Mouse (Mus musculus) large intestine, adult 2 months (tissue): ENCODE measurements around the gene Eif4a2. TPM values are rescaled to one million over a fixed set of nuclear protein-coding genes. Genes with fewer than 3 reads are reported as not detected.

Source experiments
- DNase-seq: peaks from one replicate; pipeline ENCODE4 v3.0.0-alpha.2; 2012; ENCODE audit warnings: low read depth, low spot score
- WGBS: fragments of 180-500 bp; shearing (Covaris S2); methylation state at CpG from one replicate; pipeline ENCODE4 v1.1.7; 2018; 5-methylcytosine and 5-hydroxymethylcytosine counted together
- polyA plus RNA-seq: library from polyadenylated mRNA; depleted of rRNA; stranded (reverse); fragments of >200 nt; gene quantifications from 2 replicates; pipeline ENCODE4 v1.2.3, GENCODE M21; 2012

Gene Eif4a2
- polyA plus RNA-seq, 1 experiment = 78.7 TPM

GRCm38 (mm10) chr16:23103038-23103745 is 4.1 kb upstream of the Eif4a2 start:
- 27% methylated on average over 17 of the region's 17 CpGs for WGBS
- no peak for DNase-seq

- no peak for DNase-seq
- 49% methylated on average over 2 of the region's 2 CpGs for WGBS
These were observed 3.4 kb upstream of the Eif4a2 start for GRCm38 (mm10) chr16:23103841-23104240.

GRCm38 (mm10) chr16:23106121-23106520 is 1.1 kb upstream of the Eif4a2 start:
- no peak for DNase-seq
- 43% methylated on average over 7 of the region's 7 CpGs for WGBS

- under 1% methylated on average over 52 of the region's 52 CpGs for WGBS
- no peak for DNase-seq
These were observed 909 bp downstream of the Eif4a2 start for GRCm38 (mm10) chr16:23107946-23108759.

DNA sequence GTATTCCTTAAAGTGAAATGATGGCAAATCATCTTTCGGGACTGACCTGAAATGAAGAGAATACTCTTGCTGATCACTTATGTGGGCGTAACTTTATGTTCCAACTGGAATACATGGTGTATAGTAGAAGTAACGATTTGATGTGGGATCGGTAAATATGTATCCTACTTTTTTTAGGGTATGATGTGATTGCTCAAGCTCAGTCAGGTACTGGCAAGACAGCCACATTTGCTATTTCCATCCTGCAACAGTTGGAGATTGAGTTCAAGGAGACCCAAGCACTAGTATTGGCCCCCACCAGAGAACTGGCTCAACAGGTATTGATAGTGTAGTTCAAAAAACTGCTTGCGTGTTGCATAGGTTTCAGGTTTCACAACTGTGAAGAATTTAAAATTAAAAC is 1.7 kb downstream of the Eif4a2 start:
- DNase-seq = no peak
- under 1% methylated on average over 5 of the region's 5 CpGs for WGBS

DNA sequence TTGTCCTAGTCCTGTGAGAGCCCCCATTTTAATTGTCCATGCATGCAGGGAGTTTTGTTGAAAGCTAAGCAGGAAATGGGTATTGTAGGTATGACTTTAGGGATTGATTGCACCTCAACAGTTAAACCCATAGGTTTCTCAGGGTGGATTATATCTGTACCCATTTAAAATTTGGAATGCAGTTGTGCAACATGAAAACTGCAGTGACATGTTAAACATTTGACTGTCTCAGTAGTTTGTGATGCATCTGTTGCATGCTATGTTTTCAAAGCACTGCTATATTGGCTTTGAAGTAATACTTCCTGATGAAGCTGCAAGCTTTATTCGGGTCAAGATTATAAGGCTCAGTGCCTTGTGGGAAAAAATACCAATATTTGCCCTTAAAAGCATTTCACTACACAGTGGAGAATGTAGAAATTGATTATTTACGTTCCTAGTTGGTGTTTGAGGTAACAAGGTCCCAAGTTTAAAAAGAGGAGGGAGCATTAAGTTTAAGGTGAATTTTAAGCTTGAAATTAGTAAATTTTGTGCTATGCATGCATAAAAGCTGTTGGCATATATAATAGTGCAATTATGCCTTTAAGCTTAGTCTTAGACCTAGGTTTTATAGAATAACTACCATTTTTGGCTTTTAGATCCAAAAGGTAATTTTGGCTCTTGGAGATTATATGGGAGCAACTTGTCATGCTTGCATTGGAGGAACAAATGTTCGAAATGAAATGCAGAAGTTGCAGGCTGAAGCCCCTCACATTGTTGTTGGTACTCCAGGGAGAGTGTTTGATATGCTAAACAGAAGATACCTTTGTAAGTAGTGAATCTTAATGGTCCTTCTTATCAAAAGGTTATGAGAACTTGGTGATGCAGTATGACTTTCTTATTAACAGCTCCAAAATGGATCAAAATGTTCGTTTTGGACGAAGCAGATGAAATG is 2.4 kb downstream of the Eif4a2 start:
- WGBS = 12% methylated on average over 5 of the region's 5 CpGs
- DNase-seq = no peak

DNA sequence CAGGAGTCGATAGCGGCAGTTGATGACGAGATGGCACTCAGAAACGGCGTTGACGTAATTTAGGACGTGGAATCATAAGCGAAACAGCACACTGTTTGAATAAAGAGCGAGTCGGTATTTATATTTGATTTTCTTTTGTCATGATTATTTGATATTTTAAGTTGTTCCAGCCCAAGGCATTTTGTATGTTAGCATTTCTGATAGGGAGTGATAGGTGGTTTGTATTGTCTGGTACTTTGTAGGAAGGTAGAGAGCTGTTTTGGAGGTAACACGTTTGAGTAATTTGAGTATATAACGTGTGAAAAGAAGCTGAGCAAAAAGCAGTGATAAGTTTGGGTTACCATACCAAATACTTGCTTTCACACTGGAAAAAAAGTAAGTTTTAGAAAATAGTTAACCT is 5.1 kb downstream of the Eif4a2 start:
- DNase-seq = no peak
- 51% methylated on average over 12 of the region's 12 CpGs for WGBS

DNA sequence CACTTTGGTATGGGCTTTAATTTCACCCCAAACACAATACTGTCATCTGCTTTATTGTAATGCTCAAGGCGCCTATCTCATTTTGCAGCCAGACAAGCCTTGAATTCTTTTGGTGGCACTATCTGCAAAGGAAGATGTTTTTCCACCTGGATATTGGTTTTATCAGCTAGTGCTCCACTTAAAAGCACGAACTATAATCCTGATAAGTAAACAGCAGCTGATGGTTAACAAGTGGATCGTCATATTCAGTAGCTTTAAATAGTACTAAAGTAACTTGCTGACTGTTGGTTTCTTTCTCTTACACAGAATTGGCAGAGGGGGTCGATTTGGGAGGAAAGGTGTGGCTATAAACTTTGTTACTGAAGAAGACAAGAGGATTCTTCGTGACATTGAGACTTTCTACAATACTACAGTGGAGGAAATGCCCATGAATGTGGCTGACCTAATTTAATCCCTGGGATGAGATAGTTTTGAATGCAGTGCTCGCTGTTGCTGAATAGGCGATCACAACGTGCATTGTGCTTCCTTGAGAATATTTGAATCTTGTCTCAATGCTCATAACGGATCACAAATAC is 5.7 kb downstream of the Eif4a2 start:
- WGBS = 32% methylated on average over 9 of the region's 9 CpGs
- DNase-seq = no peak

DNA sequence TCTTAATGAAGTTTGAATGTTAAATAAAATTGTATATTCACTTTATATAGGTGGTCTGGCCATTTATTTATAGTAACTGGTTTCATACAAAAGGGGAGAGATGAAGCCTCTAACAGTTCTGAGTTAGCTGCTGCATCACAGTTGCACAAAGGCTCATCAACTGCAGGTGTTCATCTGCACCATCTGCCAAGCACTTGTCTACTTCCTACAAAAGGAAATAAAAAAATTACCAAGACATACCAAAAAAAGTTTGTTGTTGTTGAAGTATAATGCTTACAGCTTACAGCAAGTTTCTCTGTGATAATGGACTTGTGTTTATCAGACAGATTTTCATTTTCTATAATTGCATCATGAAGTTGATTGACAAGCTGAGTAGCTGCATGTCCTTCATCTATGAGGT is 6.7 kb downstream of the Eif4a2 start:
- no peak for DNase-seq

- 61% methylated on average over 5 of the region's 5 CpGs for WGBS
- no peak for DNase-seq
These were observed 7.3 kb downstream of the Eif4a2 start for GRCm38 (mm10) chr16:23114339-23115171.

DNA sequence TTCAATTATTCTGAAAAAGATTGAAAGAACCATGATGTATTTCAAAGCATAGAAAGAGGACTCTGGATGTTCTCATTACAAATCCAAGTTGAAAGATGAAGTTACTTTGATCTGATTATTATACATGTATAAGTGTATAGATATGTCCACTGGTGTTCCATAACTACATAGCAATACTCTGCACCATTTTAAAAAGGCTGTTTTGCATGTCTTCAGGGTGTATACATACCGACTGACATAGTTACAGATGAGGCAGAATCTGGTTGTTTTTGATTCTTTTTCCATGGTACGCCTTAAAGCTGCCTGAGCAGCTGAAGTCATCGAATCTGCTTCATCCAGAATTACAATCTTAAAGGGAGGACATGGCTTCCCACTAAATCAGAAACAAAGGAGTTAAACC is 8.2 kb downstream of the Eif4a2 start:
- no peak for DNase-seq
- 62% methylated on average over 3 of the region's 3 CpGs for WGBS

DNA sequence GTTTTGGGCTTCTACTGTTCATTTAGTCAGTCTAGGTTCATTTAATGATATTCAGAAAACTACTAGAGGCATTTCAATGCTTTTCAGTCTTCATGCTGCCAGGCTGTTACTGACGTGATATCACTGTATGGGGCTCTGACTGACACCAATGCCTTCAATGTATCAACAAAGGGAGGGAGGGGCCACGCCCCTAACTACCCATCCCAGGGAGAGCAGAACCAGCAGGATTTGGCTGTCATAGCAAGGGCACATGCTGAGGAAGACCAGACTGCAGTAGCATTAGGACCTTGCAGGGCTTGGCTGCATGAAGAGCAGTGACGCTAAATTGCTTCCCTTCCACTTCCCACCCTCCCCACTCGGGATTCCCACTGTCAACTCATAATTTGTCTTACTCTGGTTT is 9.9 kb downstream of the Eif4a2 start:
- DNase-seq = no peak
- 56% methylated on average over 4 of the region's 4 CpGs for WGBS

DNA sequence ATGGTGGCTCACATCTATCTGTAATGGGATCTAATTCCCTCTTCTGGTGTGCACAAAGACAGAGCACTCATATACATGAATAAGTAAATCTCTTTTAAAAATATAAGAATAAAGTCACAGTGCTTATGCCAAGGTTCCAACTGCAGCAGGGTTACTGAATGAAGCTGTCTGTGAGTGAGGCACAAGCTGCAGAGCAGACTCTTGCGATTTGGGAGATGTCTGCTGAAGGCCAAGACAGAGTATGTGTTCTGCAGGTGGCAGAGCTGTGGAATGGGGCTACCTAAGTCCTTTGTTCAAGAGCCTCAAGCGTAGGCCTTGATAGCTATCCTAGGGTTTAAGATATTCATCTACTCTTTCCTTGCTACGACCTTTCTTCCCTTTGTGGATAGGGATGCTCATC is 15.2 kb downstream of the Eif4a2 start:
- WGBS = 96% methylated on average over 3 of the region's 3 CpGs

DNA sequence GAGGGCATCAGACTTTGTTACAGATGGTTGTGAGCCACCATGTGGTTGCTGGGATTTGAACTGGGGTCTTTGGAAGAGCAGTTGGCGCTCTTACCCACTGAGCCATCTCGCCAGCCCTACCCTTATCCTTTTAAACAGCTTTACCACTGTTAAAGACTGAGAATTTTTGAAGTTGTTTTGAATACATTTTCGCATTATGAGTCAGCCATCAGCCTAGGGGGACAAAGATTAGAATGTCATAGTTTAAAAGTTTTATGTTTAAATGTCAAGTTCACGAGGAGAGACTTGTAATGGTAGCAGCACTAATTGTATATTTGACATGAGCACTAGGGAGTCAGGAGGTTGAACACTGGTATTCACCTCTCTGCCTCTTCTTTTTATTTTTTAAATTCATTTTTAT is 15.9 kb downstream of the Eif4a2 start:
- no peak for DNase-seq
- 94% methylated on average over 4 of the region's 4 CpGs for WGBS

More for the DNA sequence above, 15.2 kb downstream of the Eif4a2 start:
- DNase-seq = no peak

GRCm38 (mm10) chr16:23124398-23124797 is 17.2 kb downstream of the Eif4a2 start:
- 92% methylated on average over 4 of the region's 4 CpGs for WGBS
- DNase-seq = no peak

GRCm38 (mm10) chr16:23127311-23127672 is 20.0 kb downstream of the Eif4a2 start:
- WGBS = under 1% methylated on average over 4 of the region's 4 CpGs
- no peak for DNase-seq

GRCm38 (mm10) chr16:23127673-23128375 is 20.6 kb downstream of the Eif4a2 start, which contains the start of gene Rfc4:
Gene Rfc4, minus strand, starts transcription at chr16:23127737.
- WGBS = under 1% methylated on average over 51 of the region's 51 CpGs
- DNase-seq = no peak

GRCm38 (mm10) chr16:23130303-23130702 is 23.1 kb downstream of the Eif4a2 start:
- 88% methylated on average over 3 of the region's 3 CpGs for WGBS
- DNase-seq = no peak
